Mouse (Mus musculus): ENCODE measurements at regions not wholly inside any gene's neighbourhood (a gene's known extent, or its start where the extent isn't known, plus 50 kb on each side); places are given as distances from the start of the nearest gene placed in this dataset.
"Not testable (repeated sequence)": the region's sequence is repeated elsewhere in the genome, so short reads cannot be mapped to it uniquely, and the experiment has no call there.

GRCm38 (mm10) chr13:73035336-73035940 is 224.8 kb upstream of the Irx4 start:
- no peak for DNase-seq (ENCODE audit: low read depth)

GRCm38 (mm10) chr13:73039731-73040130 is 220.5 kb upstream of the Irx4 start:
- peak; percentile 94 for DNase-seq (ENCODE audit: low read depth)

- DNase-seq (ENCODE audit: low read depth), result no peak
Observed at GRCm38 (mm10) chr13:73041233-73042040, 218.8 kb upstream of the Irx4 start.

GRCm38 (mm10) chr13:73069840-73070530 is 190.3 kb upstream of the Irx4 start:
- no peak for DNase-seq (ENCODE audit: low read depth)

GRCm38 (mm10) chr13:73070531-73070908 is 189.8 kb upstream of the Irx4 start:
- DNase-seq (ENCODE audit: low read depth), result no peak

- DNase-seq (ENCODE audit: low read depth), result no peak
Observed at GRCm38 (mm10) chr13:73071032-73071431, 189.2 kb upstream of the Irx4 start.

- no peak for DNase-seq (ENCODE audit: low read depth)
Observed at GRCm38 (mm10) chr13:73071854-73072852, 188.1 kb upstream of the Irx4 start.

GRCm38 (mm10) chr13:73077866-73078430 is 182.3 kb upstream of the Irx4 start:
- DNase-seq (ENCODE audit: low read depth), result no peak

- DNase-seq (ENCODE audit: low read depth), result not testable (repeated sequence)
Observed at GRCm38 (mm10) chr13:73087815-73088214, 172.5 kb upstream of the Irx4 start.

- no peak for DNase-seq (ENCODE audit: low read depth)
Observed at GRCm38 (mm10) chr13:73091886-73092285, 168.4 kb upstream of the Irx4 start.

- DNase-seq (ENCODE audit: low read depth), result no peak
Observed at GRCm38 (mm10) chr13:73097502-73097901, 162.8 kb upstream of the Irx4 start.

- no peak for DNase-seq (ENCODE audit: low read depth)
Observed at GRCm38 (mm10) chr13:73099407-73099806, 160.9 kb upstream of the Irx4 start.

- DNase-seq (ENCODE audit: low read depth), result no peak
Observed at GRCm38 (mm10) chr13:73107250-73107993, 152.9 kb upstream of the Irx4 start.

- no peak for DNase-seq (ENCODE audit: low read depth)
Observed at GRCm38 (mm10) chr13:73116822-73117632, 143.3 kb upstream of the Irx4 start.

GRCm38 (mm10) chr13:73117633-73118076 is 142.6 kb upstream of the Irx4 start:
- no peak for DNase-seq (ENCODE audit: low read depth)

GRCm38 (mm10) chr13:73122945-73123344 is 137.3 kb upstream of the Irx4 start:
- no peak for DNase-seq (ENCODE audit: low read depth)

- DNase-seq (ENCODE audit: low read depth), result no peak
Observed at GRCm38 (mm10) chr13:73131270-73131669, 129.0 kb upstream of the Irx4 start.

- DNase-seq (ENCODE audit: low read depth), result peak; percentile 22
Observed at GRCm38 (mm10) chr13:73132746-73133145, 127.5 kb upstream of the Irx4 start.

- no peak for DNase-seq (ENCODE audit: low read depth)
Observed at GRCm38 (mm10) chr13:73134929-73135328, 125.3 kb upstream of the Irx4 start.

GRCm38 (mm10) chr13:73141302-73141701 is 119.0 kb upstream of the Irx4 start:
- no peak for DNase-seq (ENCODE audit: low read depth)

Data from gonadal fat pad, adult 2 months (tissue).